Mouse (Mus musculus) embryonic facial prominence, embryonic 12.5 days (tissue): ENCODE measurements around the gene Mip. TPM values are rescaled to one million over a fixed set of nuclear protein-coding genes. Genes with fewer than 3 reads are reported as not detected.
A peak's percentile ranks its signal among the peaks of the same experiment; 100 is the strongest.

ENCODE experiments used
- ATAC-seq: fragments of 200-750 bp; cut with Nextera tagmentation; 2 replicates; pipeline ENCODE4 v1.8.0; 2017; ENCODE audit not compliant: insufficient number of reproducible peaks, insufficient read depth, low FRiP score, low TSS enrichment
- H3K27ac ChIP-seq: fragments of 300-500 bp; sonication (generic); 2 replicates; pipeline ENCODE4 v1.5.1; 2016; ENCODE audit warnings: mild to moderate bottlenecking
- H3K27me3 ChIP-seq: fragments of 300-500 bp; sonication (generic); 2 replicates; pipeline ENCODE4 v1.6.1; 2016; ENCODE audit warnings: mild to moderate bottlenecking, moderate library complexity
- H3K36me3 ChIP-seq: fragments of 300-500 bp; sonication (generic); 2 replicates; pipeline ENCODE4 v1.6.1; 2016; ENCODE audit warnings: mild to moderate bottlenecking
- H3K4me1 ChIP-seq: fragments of 300-500 bp; sonication (generic); 2 replicates; pipeline ENCODE4 v1.6.1; 2016
- H3K4me2 ChIP-seq: fragments of 300-500 bp; sonication (generic); replicated peaks from 2 replicates; pipeline ENCODE4 v1.6.1; 2016; ENCODE audit warnings: mild to moderate bottlenecking, moderate library complexity
- H3K4me3 ChIP-seq: fragments of 300-500 bp; sonication (generic); 2 replicates; pipeline ENCODE4 v1.5.1; 2016; ENCODE audit warnings: mild to moderate bottlenecking
- H3K9ac ChIP-seq: fragments of 300-500 bp; sonication (generic); 2 replicates; pipeline ENCODE4 v1.6.1; 2016; ENCODE audit warnings: mild to moderate bottlenecking, moderate library complexity
- H3K9me3 ChIP-seq: fragments of 300-500 bp; sonication (generic); 2 replicates; pipeline ENCODE4 v1.6.1; 2016; ENCODE audit warnings: mild to moderate bottlenecking, moderate library complexity
- WGBS: fragments of 180-500 bp; shearing (Covaris S2); methylation state at CpG from one replicate; pipeline ENCODE4 v1.1.7; 2016; 5-methylcytosine and 5-hydroxymethylcytosine counted together
- polyA plus RNA-seq: library from polyadenylated mRNA; unstranded; fragments of >200 nt; fragmentation: Nextera tagmentation; extraction: Ambion mirVana; gene quantifications from 2 replicates; pipeline ENCODE4 v1.2.1, GENCODE M21; 2016

Gene Mip
- polyA plus RNA-seq, 1 experiment from 2014 or later, result 1.1 TPM

DNA sequence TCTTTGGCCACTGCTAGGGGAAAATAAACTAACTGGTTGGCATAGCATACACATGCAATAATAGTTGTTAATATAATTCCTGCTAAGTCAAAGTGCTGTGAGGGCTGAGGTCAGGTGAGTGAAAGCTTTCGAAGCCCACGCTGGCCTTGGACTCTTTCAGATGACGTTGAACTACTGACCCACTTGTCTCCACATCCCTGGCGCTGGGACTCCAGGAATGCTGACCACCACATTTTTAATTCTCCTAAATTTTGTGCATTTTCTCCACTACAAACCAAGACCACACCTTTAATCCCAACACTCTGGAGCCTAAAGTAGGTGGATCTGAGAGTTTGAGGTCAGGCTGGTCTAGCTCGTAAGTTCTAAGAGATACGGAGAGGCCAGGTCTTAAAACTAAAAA, 32.5 kb upstream of the Mip start:
- no peaks in the 10 kb centered on the region for H3K36me3 ChIP-seq
- no peaks in the 10 kb centered on the region for H3K9me3 ChIP-seq
- peaks cover 25% of the 10 kb centered on the region for H3K27me3 ChIP-seq
- H3K9ac ChIP-seq, result no peak overlapping the region
- no peak overlapping the region for H3K4me2 ChIP-seq
- no peak for ATAC-seq
- WGBS, result 88% methylated on average over 6 of the region's 6 CpGs
- H3K27ac ChIP-seq, result no peak overlapping the region
- H3K4me3 ChIP-seq, result 0 out of 2 replicates have a peak overlapping the region, but pooled peaks have one; percentile 69
- H3K4me1 ChIP-seq, result peaks cover 10% of the 10 kb centered on the region; the same call in 1 of the 2 replicates

DNA sequence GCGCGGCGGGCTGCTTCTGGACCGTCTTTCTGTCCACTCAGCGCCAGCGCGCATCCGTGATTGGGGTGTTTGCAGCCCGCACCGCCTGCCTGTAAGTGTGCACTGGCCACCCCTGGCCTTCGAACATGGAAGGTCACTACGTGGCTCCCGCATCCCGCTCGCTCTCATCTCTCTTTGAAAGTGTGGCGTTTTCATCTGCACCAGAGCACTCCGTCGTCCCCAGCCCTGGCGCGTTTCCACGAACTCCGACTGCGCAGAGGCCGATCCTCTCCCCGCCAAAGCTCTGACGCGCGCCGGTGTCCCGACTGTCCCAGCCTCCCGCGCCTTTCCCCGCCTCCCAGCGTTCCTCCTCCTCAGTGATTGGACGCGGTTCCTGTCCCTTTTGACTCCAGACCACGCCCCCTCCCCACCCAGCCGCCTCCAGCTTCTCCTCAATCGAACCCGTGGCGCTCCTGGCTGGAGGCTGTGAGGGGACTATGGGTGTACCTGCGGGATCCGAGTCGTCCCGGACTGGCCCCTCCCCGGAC, 31.6 kb upstream of the Mip start, which contains the start of gene Gls2:
Gene Gls2, plus strand, starts transcription at position 434 of the 527 bp plus-strand sequence.
- Histone ChIP-seq H3K36me3 (no peaks in the 10 kb centered on the region), H3K4me1 (peaks cover 10% of the 10 kb centered on the region; the same call in 1 of the 2 replicates), H3K4me2 (peak within 1 kb of the TSS; percentile 98), H3K27me3 (peaks cover 25% of the 10 kb centered on the region), H3K27ac (no peak within 1 kb of the TSS), H3K9ac (peak within 1 kb of the TSS; percentile 63), H3K9me3 (no peaks in the 10 kb centered on the region), H3K4me3 (peak within 1 kb of the TSS; percentile 69)
- WGBS, result 0% methylated on average over 45 of the region's 46 CpGs
- peak; percentile 94 for ATAC-seq

DNA sequence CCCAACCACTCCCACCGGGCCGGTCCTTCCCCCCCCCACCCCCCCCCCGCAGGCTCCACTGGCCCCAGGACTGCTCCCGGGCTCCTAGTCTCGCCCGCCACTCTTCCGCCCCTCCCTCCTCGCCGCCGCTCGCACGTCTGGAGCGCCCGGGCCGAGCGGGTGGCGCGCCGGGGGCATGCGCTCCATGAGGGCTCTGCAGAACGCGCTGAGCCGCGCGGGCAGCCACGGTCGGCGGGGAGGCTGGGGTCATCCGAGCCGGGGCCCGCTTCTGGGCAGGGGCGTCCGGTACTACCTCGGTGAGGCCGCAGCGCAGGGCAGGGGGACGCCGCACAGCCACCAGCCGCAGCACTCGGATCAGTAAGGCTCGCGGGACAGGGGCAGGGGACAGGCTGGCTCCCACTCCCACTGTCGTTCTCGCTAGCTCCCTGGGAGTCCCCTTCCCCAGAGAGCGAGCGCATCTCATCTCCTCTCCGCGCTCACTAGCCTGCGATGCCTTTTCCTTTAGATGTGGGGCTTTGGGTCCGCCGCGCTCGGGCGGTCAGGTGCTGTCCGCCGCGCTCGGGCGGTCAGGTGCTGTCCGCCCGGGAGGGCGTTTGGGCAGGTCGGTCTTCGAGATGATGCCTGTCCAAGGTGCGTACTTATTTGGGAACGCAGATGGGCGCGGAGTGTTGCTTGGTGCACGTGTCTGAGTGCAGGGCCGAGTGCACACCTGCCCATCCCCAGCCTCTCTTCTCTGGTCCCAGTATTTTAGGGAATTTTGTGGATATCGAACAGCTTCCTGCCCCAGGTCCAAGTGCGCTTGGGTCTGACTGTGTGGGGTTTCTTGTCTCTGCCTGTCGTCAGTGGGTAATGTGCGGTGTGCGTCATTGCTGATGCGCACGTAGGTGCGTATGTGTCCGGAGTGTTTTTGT, 30.8 kb upstream of the Mip start:
- no peak overlapping the region for H3K27ac ChIP-seq
- under 1% methylated on average over 69 of the region's 79 CpGs for WGBS
- peak overlapping the region; percentile 63 for H3K9ac ChIP-seq
- H3K9me3 ChIP-seq, result no peaks in the 10 kb centered on the region
- peaks cover 25% of the 10 kb centered on the region for H3K27me3 ChIP-seq
- ATAC-seq, result peak; percentile 91
- H3K36me3 ChIP-seq, result no peaks in the 10 kb centered on the region
- peak overlapping the region; percentile 98 for H3K4me2 ChIP-seq
- peaks cover 10% of the 10 kb centered on the region; the same call in 1 of the 2 replicates for H3K4me1 ChIP-seq
- peak overlapping the region; percentile 69 for H3K4me3 ChIP-seq

DNA sequence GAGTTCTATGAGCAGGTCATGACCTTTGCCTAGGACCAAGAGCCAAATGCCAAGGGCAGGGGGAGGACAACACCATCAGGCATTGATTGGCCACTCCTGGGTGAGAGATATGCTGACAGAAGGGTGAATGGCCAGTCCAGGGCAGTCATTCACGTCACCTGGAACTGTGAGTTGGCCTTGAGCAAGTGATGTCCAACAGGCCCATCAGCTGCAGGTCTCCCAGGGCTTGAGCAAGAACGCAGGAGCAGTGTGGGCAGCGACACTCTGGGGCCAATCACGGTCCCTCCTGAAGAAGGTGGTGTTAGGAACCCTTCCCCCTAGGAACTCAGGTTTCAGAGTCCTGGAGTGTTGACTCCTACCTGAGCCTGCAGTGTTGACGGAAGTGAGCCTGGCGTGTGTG, 23.8 kb upstream of the Mip start:
- H3K36me3 ChIP-seq, result 0 out of 2 replicates have a peak, but pooled peaks cover 3% of the 10 kb centered on the region
- no peak overlapping the region for H3K27ac ChIP-seq
- H3K27me3 ChIP-seq, result peaks cover 4% of the 10 kb centered on the region; the same call in 1 of the 2 replicates
- H3K4me1 ChIP-seq, result no peaks in the 10 kb centered on the region
- ATAC-seq, result no peak
- no peaks in the 10 kb centered on the region for H3K9me3 ChIP-seq
- WGBS, result 68% methylated on average over 6 of the region's 6 CpGs
- no peak overlapping the region for H3K4me3 ChIP-seq
- no peak overlapping the region for H3K9ac ChIP-seq
- H3K4me2 ChIP-seq, result no peak overlapping the region

DNA sequence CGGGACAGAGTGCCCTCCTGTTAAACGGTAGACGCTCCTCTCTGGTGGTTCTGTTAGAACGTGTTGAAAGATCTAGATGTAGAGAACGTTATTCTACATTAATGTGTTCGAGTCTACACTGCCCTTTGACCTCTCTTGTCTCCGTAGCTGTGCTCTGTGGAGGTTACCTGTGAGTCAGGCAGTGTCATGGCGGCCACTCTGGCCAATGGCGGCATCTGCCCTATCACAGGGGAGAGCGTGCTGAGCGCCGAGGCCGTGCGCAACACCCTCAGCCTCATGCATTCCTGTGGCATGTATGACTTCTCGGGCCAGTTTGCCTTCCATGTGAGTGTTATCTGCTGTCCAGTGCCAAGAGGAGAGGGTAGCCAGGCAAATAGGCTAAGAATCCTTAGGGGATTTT, 20.7 kb upstream of the Mip start:
- no peak overlapping the region for H3K27ac ChIP-seq
- H3K36me3 ChIP-seq, result 0 out of 2 replicates have a peak, but pooled peaks cover 3% of the 10 kb centered on the region
- no peaks in the 10 kb centered on the region for H3K9me3 ChIP-seq
- 85% methylated on average over 15 of the region's 15 CpGs for WGBS
- H3K4me1 ChIP-seq, result no peaks in the 10 kb centered on the region
- H3K9ac ChIP-seq, result no peak overlapping the region
- H3K4me3 ChIP-seq, result no peak overlapping the region
- ATAC-seq, result no peak
- no peak overlapping the region for H3K4me2 ChIP-seq
- H3K27me3 ChIP-seq, result no peaks in the 10 kb centered on the region

DNA sequence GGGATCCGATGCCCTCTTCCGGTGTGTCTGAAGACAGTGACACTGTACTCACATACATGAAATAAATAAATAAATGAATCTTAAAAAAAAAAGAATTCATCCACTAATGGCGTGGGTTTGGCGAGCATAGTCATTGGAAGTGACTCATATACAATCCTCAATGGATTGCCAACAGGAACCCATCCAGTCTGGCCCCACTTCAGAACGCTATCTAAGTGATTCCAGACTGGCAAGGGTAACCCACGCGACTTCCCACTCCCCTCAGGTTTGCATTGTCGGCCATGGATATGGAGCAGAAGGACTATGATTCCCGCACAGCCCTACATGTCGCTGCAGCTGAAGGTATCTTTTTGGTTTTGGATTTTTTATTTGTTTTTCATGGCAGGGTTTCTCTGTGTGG, 17.3 kb upstream of the Mip start:
- 91% methylated on average over 10 of the region's 10 CpGs for WGBS
- Histone ChIP-seq H3K9me3 (no peaks in the 10 kb centered on the region), H3K27ac (no peak overlapping the region), H3K4me2 (no peak overlapping the region), H3K4me3 (no peak overlapping the region), H3K36me3 (0 out of 2 replicates have a peak, but pooled peaks cover 3% of the 10 kb centered on the region), H3K27me3 (no peaks in the 10 kb centered on the region), H3K4me1 (peaks cover 9% of the 10 kb centered on the region), H3K9ac (no peak overlapping the region)
- ATAC-seq, result no peak

DNA sequence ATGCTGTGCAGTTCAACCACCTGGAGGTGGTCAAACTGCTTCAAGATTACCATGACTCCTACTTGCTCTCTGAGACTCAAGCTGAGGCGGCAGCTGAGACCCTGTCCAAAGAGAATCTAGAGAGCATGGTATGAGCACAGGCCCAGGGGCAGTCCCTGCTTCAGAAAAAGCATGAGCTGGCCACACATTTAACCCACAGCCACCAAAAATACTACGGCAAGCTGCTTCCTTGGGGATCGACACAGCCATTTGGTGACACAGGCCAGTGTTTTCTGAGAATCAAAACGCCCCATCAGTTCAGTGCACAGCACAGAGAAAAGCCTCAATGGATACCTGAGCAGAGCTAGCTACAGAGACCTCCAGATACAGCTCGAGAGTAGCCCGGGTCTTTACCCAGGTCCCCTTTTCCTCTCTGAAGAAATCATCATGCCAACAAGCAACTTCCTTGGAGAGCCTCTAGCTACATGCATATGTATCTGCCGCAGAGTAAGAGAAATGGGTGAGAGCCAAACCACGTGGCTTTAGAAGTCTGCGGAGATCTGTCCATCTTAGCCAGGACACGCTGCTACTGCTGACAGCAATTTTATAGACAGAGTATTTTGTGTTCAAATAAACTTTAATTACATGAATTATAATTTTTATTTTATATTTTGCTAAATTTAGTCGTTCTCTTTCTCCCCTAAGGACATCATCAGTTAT, 16.2 kb upstream of the Mip start:
- Histone ChIP-seq H3K9ac (no peak overlapping the region), H3K9me3 (no peaks in the 10 kb centered on the region), H3K27ac (no peak overlapping the region), H3K36me3 (0 out of 2 replicates have a peak, but pooled peaks cover 3% of the 10 kb centered on the region), H3K4me3 (no peak overlapping the region), H3K27me3 (peaks cover 5% of the 10 kb centered on the region; the same call in 1 of the 2 replicates), H3K4me2 (no peak overlapping the region), H3K4me1 (peaks cover 9% of the 10 kb centered on the region)
- no peak for ATAC-seq
- 89% methylated on average over 11 of the region's 11 CpGs for WGBS

DNA sequence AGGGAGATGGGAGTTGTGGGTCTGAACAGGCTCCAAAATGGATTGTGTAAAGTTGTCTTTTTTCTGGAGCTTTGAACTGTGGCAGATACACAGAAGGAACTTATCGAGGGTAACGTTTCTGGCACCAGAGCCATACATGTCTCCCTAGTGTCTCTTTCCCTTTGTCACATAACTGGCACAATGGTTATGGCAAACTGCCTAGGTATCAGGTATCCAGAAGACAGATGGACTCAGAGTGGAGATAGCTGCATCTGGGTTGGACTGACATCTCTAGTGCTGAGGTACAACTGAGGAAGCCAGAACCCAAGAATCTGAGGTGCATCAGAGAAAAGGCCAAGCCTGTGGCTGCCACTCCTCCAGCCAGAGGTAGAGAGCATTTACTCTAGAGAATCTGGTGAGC, 15.5 kb upstream of the Mip start:
- H3K27ac ChIP-seq, result 0 out of 2 replicates have a peak overlapping the region, but pooled peaks have one; percentile 25
- H3K27me3 ChIP-seq, result peaks cover 5% of the 10 kb centered on the region; the same call in 1 of the 2 replicates
- ATAC-seq, result no peak
- no peaks in the 10 kb centered on the region for H3K9me3 ChIP-seq
- 91% methylated on average over 2 of the region's 2 CpGs for WGBS
- H3K4me2 ChIP-seq, result peak overlapping the region; percentile 67; the same call in 1 of the 2 replicates
- H3K4me3 ChIP-seq, result no peak overlapping the region
- H3K9ac ChIP-seq, result no peak overlapping the region
- H3K4me1 ChIP-seq, result peaks cover 9% of the 10 kb centered on the region
- H3K36me3 ChIP-seq, result 0 out of 2 replicates have a peak, but pooled peaks cover 3% of the 10 kb centered on the region

DNA sequence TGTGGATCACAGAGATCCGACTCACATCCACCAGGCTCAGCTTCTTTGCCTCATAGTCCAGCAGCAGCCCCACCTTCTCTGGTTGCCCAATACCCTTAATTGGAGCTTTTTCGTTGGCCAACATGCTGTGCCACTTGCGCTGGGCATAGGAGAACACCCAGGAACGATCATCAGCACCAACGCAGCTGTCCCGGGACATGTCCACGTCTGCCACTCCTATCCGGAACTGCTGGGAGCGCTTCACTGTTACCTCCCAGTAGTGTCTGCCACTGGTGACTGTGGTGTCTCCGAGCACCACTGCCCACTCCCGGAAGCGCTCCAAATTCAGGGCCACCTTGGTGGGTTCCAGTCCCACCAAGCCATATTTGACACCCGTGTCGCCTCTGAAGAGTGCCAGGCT, 14.7 kb upstream of the Mip start:
- Histone ChIP-seq H3K9me3 (no peaks in the 10 kb centered on the region), H3K36me3 (0 out of 2 replicates have a peak, but pooled peaks cover 3% of the 10 kb centered on the region), H3K27me3 (peaks cover 5% of the 10 kb centered on the region; the same call in 1 of the 2 replicates), H3K27ac (no peak overlapping the region), H3K4me2 (peak overlapping the region; percentile 67), H3K4me1 (peaks cover 9% of the 10 kb centered on the region), H3K9ac (peak overlapping the region; percentile 56), H3K4me3 (peak overlapping the region; percentile 58)
- 26% methylated on average over 14 of the region's 14 CpGs for WGBS
- peak; percentile 48; the same call in 1 of the 2 replicates for ATAC-seq

DNA sequence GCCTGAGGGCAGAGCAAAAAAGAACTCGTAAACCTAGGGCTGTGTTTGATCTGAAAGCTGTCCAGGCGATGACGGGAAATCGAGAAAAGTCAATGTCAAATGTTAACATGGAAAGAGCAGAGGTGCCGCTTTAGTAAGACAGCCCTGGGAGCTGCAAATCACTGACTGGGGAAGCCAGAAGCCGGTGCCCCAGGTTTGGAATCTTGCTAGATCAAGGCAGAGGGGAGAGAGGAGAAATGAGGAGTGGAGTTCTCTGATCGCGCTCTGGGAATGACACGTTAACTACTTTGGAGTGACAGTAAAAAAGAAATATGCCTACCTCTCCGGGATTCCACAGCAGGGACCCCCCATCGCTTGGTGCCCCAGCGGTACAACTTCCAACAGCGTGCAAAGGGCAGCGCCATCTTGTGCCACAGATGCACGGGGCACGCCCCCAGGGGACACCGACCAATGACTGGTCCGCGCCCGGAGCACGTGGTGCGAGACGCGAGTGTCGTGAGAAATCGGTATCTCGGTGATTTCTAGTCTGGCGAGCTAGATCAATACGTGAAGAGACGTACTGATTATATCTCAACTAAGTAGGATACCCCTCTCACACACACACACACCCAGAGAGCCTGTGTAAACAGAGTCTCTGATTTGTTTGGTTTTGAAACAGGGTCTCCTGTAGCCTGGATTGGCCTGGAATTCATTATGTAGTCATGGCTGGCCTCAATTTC, 14.1 kb upstream of the Mip start, which contains the start of gene Spryd4:
Gene Spryd4, minus strand, starts transcription at position 418 of the 719 bp plus-strand sequence.
- Histone ChIP-seq H3K4me2 (peak within 1 kb of the TSS; percentile 67), H3K27me3 (peaks cover 5% of the 10 kb centered on the region; the same call in 1 of the 2 replicates), H3K27ac (no peak within 1 kb of the TSS), H3K4me1 (peaks cover 9% of the 10 kb centered on the region), H3K36me3 (no peaks in the 10 kb centered on the region), H3K9ac (peak within 1 kb of the TSS; percentile 56), H3K9me3 (no peaks in the 10 kb centered on the region), H3K4me3 (peak within 1 kb of the TSS; percentile 58)
- ATAC-seq, result peak; percentile 83; the same call in 1 of the 2 replicates
- under 1% methylated on average over 30 of the region's 30 CpGs for WGBS
